Mouse (Mus musculus) ES-CJ7 (cell line): ENCODE measurements at regions not wholly inside any gene's neighbourhood (a gene's known extent, or its start where the extent isn't known, plus 50 kb on each side); places are given as distances from the start of the nearest gene placed in this dataset.

Source experiments
- DNase-seq: peaks from one replicate; pipeline ENCODE4 v3.0.0; 2011; ENCODE audit warnings: low read depth, low spot score

DNA sequence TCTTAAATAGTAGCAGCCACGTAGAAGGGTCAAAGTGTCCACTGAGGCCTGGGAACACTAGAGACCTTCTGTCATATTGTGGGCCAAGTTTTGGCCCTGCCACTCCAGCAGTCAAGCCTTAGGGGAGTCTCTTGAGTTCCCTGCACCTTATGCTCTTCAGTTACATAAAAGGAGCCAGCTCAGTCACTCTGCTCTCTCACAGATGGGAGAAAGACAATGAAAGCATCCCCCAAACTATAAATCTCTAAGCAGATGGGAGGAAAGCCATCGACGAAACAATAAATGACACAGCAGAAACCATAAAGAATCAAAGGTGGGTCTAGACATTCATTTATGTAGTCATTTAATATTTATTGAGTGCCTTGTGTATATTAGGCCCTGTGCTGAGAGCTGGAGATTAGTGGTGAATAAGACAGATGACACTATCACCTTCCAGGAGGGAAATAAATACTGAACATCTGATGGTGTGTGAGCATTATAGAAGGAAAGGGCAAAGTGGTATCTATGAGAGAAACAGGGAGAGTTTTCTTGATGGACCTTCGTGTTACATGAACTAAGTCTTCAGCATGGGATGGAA is 137.5 kb upstream of the Synpr start:
- no peak for DNase-seq

DNA sequence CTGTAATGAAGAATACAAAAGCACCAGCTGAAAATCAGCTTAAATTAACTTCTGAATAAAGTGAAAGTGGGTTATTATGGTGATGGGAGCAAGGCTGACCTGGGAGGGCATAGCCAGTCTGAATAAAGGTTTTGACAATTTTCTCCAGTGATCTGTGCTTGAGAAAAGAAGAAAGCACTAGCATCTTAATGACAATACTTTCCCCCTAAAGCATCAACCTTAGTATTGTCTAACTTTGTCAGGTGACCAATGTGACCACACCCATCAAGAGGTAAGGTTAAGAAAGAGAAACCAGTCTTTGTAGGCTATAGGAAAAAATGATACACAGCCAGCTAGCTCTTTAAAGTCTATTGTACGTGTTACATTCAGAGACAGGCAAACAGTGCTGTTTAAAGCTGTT is 135.0 kb upstream of the Synpr start:
- peak; percentile 71 for DNase-seq

DNA sequence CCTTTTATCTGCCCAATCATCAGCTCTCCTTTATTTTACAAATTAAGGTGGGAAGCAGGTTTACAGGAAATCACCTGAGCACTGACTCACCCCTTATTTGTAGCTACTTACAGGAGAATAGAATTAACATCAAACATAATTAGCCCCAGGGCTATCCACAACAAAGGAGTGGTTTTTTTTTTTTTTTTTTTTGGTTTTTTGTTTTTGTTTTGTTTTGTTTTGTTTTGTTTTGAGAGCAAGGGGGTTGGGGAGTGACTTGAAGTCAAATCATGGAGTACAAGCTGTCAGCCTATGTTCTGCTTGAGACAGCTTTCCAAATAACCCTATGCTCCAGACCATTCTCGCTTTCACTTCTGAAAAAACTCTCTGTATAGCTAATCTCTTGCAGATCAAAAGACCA is 132.9 kb upstream of the Synpr start:
- peak; percentile 31 for DNase-seq

DNA sequence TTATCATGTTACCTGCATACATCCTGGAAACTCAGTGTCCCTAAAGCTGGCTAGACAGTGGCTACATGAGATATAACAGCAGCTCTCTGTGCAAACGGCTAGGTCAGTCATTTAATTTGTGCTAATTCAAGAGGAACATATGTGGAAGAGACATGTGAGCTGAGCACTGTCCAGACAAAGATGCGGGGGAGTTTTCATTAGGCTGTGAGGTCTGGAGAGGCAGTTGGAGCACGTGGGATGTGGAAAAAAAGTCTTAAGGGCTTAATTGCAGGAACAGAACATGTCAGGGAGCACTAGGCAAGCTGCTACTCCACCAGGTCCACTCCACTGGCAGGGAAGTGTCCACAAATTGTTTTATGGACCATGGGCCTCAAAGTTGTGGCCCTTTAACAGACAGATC is 108.4 kb upstream of the Synpr start:
- no peak for DNase-seq

DNA sequence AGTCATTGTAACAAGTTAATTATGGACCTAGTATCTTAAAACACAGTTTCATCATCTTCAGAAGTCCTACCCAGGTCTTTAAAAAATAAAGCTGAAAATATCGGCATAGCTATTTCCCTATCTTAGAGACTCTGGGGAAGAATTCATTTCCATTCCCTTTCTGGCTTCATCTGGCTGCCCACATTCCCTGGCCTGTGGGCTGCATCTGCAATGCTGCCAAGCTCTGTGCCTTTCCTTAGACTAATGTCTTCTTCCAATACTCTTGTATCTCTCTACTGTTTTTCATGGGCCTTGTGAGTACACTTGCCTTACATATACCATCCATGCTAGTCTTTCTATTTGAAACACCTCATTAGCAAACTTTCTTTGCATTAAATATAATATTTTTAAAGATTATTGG is 106.7 kb upstream of the Synpr start:
- DNase-seq: no peak

DNA sequence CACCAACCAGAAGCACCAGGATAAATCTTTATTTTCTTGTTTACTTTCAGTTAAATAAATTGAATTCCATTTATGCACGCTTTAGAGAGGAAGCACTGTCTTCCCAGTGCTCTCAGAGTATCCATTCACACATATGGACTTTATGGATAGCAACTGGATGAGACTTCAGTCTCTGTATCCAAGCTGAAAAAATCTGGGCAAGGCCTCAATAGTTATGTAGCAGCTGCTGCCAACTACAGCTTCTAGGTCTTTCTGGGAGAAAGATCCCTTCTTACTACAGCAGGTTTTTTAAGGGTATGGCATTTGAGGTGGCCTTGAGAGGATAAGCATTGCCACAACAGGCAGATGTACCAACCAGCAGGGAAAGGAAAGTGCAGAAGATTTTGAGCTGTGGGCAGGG is 93.8 kb upstream of the Synpr start:
- no peak for DNase-seq

DNA sequence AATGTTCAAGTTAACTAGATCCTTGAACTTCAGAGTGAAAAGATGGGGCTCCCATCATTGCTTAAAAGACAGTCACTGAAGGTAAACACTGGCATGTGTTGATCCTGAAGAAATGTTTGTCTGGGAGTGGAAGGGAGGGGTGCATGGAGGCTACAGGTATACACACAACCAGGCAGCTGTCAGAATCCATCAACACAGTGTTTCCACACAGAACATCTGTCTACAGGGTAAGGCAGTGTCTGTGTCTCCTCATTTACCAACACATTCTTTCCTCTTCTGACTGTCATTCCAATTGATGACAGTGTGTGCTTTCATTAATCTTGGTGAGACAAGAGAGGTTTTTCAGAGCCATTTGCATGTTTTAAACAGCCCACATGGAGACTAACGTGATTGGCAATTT is 91.8 kb upstream of the Synpr start:
- DNase-seq: no peak

DNA sequence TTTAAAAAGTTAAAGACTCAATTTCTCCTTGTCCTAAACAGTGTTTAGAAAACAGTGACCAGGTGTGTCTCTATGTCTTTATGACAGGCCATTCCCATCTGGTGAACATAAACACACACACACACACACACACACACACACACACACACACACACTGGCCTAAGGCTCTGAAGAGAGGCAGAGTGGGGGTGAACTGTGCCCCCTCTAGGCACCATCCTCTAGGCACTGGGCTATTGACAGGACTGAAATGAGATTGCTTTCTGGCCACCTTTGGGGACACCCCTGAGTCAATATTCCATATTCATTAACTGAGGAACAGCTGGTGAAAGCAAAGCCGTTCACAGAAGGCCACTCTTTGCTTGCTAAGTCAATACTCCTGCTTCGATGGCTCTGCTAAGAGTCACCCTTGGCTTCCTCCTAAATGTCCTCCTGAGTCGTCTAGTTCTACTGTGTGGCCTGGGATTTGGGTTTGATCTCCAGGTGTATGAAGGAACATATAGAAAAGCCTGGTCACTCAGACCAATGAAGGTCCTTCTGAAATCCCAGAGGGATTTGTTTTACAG is 87.2 kb upstream of the Synpr start:
- no peak for DNase-seq

DNA sequence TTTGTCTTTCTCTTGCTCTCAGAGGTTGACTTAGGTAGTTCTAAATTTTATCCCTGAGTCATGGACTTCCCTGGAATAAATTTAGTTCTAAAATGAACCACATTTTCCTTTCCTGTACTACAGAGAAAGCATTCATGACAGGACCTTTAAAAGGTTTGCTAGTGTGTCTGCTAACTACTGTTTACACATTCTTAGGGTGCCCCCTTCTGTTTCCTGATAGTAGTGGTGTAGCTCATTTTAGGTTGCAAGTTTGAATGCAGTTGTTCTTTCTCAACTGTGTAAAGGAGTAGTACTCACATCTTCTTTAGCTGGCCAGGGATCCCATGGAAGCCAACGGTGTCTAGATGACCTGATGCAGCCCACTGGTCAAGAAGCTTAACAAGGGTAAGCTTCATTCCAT is 86.1 kb upstream of the Synpr start:
- peak; percentile 55 for DNase-seq

DNA sequence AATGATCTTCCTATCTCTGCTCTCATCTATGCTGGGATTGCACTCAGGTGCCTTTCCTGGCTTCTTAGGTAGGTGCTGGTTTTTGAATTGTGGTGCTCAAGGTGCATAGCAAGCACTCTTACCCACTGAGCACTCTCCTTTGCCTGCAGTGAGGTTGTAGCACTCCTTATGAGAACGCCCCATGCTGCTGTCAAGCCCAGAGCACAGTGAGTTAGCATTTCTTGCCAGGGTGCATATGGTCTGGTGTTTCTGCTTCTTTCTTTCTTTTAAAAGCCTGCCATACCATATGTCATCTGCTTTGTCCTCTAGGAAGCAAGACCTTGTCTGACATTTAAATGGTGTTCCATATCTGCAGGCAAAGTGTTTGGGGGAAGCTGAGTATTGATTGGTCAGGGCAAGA is 71.9 kb upstream of the Synpr start:
- DNase-seq: no peak
